Mouse (Mus musculus) activated CD4-positive, CD25-positive, alpha-beta regulatory T cell (primary cell): ENCODE data around the gene Olfr598. TPM values are rescaled to one million over a fixed set of nuclear protein-coding genes. Genes with fewer than 3 reads are reported as not detected.

ENCODE experiments used
- polyA plus RNA-seq, 2 experiments: library from polyadenylated mRNA; unstranded; fragments of 100-300 nt; shearing (Covaris generic); gene quantifications; one replicate each; pipeline ENCODE4 v1.2.1; 2017

Gene Olfr598
- polyA plus RNA-seq, result not detected

DNA sequence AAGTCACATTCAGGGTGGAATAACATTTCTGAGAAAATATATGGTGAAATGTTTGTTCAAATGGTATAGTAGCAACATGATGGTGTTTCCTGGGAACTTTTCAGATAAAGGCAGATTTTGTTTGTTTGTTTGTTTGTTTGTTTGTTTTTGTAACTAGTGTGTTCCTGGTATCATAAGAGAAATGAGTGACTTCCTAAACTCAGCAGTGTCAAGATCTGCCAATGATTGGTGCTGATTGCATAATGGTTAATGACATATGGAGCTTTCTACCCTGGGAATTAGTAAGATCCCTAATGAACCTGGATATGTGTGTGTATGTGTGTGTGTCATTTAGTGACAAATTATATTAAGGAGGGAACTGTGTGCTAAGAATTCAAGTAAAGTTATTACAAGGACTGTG is at the start of gene Olfr598:
TSS of gene Olfr598 (plus strand) at position 301 of the 400 bp plus-strand sequence.

DNA sequence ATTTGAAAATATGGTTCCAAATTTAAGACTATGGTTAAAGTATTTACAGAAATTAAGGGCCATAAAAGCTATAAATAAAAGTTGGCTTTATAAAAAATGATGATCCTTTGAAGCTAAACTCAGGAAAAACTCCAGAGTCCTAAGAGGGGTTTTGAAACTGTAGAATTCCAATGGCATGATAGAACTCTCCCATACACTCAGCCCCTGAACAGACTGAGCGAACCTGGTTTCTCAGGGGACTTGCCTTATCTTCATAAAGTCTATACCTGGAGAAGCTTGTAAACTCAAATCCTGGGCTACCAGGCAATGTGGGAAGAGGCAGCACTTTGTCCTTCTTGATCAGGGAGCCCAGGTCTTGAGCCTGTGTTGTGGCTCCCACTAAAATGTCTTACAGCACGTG is 18.0 kb upstream of the Olfr598 start, which contains the start of gene Olfr596:
TSS of gene Olfr596 (plus strand) at position 301 of the 400 bp plus-strand sequence.

DNA sequence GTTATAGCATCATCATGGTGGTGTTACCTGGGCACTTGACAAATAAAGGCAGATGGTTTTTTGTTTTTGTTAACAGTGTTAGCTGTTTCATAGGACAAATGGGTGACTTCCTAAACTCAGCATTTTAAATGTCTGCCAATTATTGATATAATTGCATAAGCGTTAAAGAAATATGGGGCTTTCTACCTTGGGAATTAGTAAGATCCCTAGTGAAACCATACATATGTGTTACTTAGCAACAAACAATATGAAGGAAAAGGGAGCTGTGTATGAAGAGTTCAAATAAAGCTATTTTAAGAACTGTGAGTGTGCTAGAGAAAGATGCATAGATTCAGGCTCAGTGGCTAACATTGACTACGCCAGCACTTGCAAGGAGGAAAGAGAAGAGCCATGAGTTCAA is 7.4 kb upstream of the Olfr598 start, which contains the start of gene Olfr597:
TSS of gene Olfr597 (plus strand) at position 301 of the 400 bp plus-strand sequence.

DNA sequence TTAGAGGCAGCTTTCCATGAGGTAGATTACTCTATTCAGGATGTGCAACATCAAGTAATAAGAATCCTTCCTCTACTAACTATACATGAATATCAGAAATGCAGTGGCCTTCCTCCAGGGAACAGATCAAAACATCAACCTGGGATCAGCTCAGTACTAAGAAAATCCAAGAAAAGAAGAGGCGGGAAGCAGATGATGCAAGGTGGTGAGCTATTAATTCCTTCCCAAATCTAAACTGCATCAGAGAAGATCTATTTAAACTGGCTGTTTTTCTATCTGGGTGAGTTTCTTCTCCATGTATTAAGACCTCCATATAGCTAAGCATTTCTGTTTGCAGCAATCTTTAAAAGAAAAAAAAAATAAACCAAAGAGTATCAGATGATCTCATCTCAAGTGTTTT is 12.2 kb downstream of the Olfr598 start, which contains the start of gene Olfr599:
TSS of gene Olfr599 (plus strand) at position 301 of the 400 bp plus-strand sequence.

DNA sequence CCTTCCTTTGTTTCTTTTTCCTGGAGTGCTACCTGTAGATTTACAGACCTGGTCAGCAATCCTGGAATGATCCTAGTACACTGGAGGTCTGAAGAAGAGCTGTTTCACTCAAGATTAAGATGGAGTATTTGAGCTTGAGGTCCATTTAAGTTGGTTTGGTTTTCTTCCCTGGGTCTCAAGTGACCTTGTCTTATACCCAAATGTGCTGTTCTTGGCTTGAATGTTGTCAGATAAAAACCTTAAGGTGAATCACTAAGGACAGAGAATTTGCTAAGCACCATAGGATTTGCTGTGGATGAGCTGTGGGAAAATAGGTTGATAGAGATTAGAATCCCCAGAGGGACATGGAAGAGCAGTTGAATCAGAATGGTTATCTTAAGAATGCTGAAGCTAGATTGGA is 26.2 kb downstream of the Olfr598 start, which contains the start of gene Olfr600:
TSS of gene Olfr600 (minus strand) at position 101 of the 400 bp plus-strand sequence.

DNA sequence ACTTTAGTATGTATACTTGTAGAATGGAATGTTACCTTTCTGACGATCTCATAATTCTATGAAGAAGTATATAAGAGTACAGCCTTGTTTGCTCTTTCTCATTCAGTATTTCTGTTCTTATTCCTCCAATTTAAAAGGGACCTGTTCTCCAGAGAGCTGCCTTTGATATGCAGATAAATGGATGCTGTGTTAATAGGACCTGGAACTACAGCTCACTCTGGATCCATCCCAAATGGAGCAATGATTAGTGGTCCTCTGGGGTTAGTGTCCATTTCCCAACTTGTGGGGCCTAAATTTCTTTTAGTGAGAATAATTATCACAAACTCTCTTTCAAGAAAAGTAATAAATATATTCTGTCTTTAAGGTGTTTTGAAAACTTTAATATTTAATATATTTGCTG is 39.2 kb downstream of the Olfr598 start, which contains the start of gene Olfr601:
TSS of gene Olfr601 (minus strand) at position 101 of the 400 bp plus-strand sequence.

Other genes with a start within 250 kb of the Olfr598 start
- gene Olfr584, start 241.7 kb upstream of the Olfr598 start, polyA plus RNA-seq, result under 1 TPM in 1 of 2 experiments, not detected in 1; 0.41 TPM
- gene Olfr585, start 225.8 kb upstream of the Olfr598 start, polyA plus RNA-seq, result not detected
- gene Olfr586, start 197.9 kb upstream of the Olfr598 start, polyA plus RNA-seq, result not detected
- gene Olfr588-ps1, start 182.7 kb upstream of the Olfr598 start, polyA plus RNA-seq, result under 1 TPM in 1 of 2 experiments, not detected in 1; 0.04 TPM
- gene Olfr589, start 167.2 kb upstream of the Olfr598 start, polyA plus RNA-seq, result not detected
- gene Olfr591, start 145.2 kb upstream of the Olfr598 start, polyA plus RNA-seq, result not detected
- under 1 TPM in 1 of 2 experiments, not detected in 1; 0.05 TPM for gene Olfr592, start 138.8 kb upstream of the Olfr598 start, polyA plus RNA-seq
- not detected for gene Olfr593, start 111.7 kb upstream of the Olfr598 start, polyA plus RNA-seq
- gene Olfr594, start 106.6 kb upstream of the Olfr598 start, polyA plus RNA-seq, result under 1 TPM in 1 of 2 experiments, not detected in 1; 0.36 TPM
- not detected for gene Usp17ld, start 71.1 kb upstream of the Olfr598 start, polyA plus RNA-seq
- gene Olfr596, start 17.9 kb upstream of the Olfr598 start, polyA plus RNA-seq, result not detected
- under 1 TPM in 1 of 2 experiments, not detected in 1; 0.55 TPM for gene Olfr597, start 7.3 kb upstream of the Olfr598 start, polyA plus RNA-seq
- not detected for gene Olfr599, start 12.3 kb downstream of the Olfr598 start, polyA plus RNA-seq
- gene Olfr600, start 26.1 kb downstream of the Olfr598 start, polyA plus RNA-seq, result not detected
- not detected for gene Olfr601, start 39.1 kb downstream of the Olfr598 start, polyA plus RNA-seq
- not detected for gene Olfr603, start 62.6 kb downstream of the Olfr598 start, polyA plus RNA-seq
- under 1 TPM in 1 of 2 experiments, not detected in 1; 0.25 TPM for gene Usp17lc, start 91.5 kb downstream of the Olfr598 start, polyA plus RNA-seq
- gene Olfr605, start 121.9 kb downstream of the Olfr598 start, polyA plus RNA-seq, result not detected
- under 1 TPM in 1 of 2 experiments, not detected in 1; 0.07 TPM for gene Olfr606, start 125.5 kb downstream of the Olfr598 start, polyA plus RNA-seq
- gene Olfr607, start 140.6 kb downstream of the Olfr598 start, polyA plus RNA-seq, result under 1 TPM in 1 of 2 experiments, not detected in 1; 0.05 TPM
- gene Olfr608, start 146.3 kb downstream of the Olfr598 start, polyA plus RNA-seq, result not detected
- under 1 TPM in 1 of 2 experiments, not detected in 1; 0.17 TPM for gene Olfr609, start 174.5 kb downstream of the Olfr598 start, polyA plus RNA-seq
- not detected for gene Olfr610, start 188.6 kb downstream of the Olfr598 start, polyA plus RNA-seq
- gene Olfr611, start 197.3 kb downstream of the Olfr598 start, polyA plus RNA-seq, result not detected
- gene Olfr612, start 219.1 kb downstream of the Olfr598 start, polyA plus RNA-seq, result not detected
- not detected for gene Olfr613, start 224.5 kb downstream of the Olfr598 start, polyA plus RNA-seq
- gene Olfr615, start 232.5 kb downstream of the Olfr598 start, polyA plus RNA-seq, result under 1 TPM in 1 of 2 experiments, not detected in 1; 0.28 TPM
- under 1 TPM in 1 of 2 experiments, not detected in 1; 0.11 TPM for gene Olfr616, start 245.6 kb downstream of the Olfr598 start, polyA plus RNA-seq
- not detected for gene Olfr617, start 249.5 kb downstream of the Olfr598 start, polyA plus RNA-seq